Mouse (Mus musculus): Measurements from ENCODE around the gene Gm28557. TPM values are rescaled to one million over a fixed set of nuclear protein-coding genes. Genes with fewer than 3 reads are reported as not detected.
"Not testable (repeated sequence)": the region's sequence is repeated elsewhere in the genome, so short reads cannot be mapped to it uniquely, and the experiment has no call there.

Gm28557 gene
- polyA plus RNA-seq (2016; fragmentation: Nextera tagmentation; extraction: Ambion mirVana) = 2.1 TPM in 2 replicates

DNA sequence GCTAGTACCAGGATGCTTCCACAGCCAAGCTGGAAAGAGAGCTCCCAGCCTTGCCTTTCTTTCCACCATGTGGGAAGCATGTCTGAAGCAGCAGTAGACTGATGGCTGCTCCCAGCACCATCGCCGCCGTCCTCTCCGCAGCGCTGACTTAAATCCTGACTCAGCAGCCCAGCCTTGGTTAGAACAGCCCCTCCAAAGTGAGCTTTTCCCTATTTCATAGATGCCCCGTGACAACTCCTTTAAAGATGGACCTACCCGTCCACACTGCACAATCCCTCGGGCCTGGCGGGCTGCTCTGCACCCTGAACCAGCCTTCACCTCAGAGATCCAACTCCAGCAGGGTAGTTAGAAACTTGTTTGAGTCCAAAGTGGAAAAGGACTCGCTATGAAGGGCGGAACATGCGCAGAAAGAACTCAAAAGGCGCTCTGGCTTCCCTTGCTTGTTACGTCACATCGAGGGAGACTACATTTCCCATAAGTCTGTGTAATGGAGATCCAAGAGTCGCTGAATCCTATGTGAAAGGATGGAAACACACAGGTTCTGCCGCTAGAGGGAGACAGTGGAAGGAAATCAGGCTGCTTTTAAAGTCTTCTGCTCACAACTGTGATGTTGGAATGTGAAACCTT, at the start of gene Gm28557:
Gene Gm28557, minus strand, starts transcription at position 411 of the 627 bp plus-strand sequence.
- Histone ChIP-seq H3K27ac (ENCODE audit: poor library complexity, severe bottlenecking) (peak within 1 kb of the TSS; percentile 90), H3K4me1 (replicated peaks) (peaks cover 6% of the 10 kb centered on the region), H3K9me3 (replicated peaks) (no peaks in the 10 kb centered on the region), H3K36me3 (peaks cover 13% of the 10 kb centered on the region), H3K9ac (peak within 1 kb of the TSS; percentile 86), H3K4me2 (peak within 1 kb of the TSS; percentile 79), H3K27me3 (replicated peaks) (no peaks in the 10 kb centered on the region), H3K4me3 (peak within 1 kb of the TSS; percentile 72)
- ATAC-seq (ENCODE audit: insufficient number of reproducible peaks, low FRiP score) = peak; percentile 98
- under 1% methylated on average over 17 of the region's 17 CpGs for WGBS

GRCm38 (mm10) chr13:67128038-67128721, 19.8 kb upstream of the Gm28557 start:
- ATAC-seq (ENCODE audit: insufficient number of reproducible peaks, low FRiP score) = peak; percentile 87
- peak overlapping the region; percentile 7; the same call in 1 of the 2 replicates for H3K27ac ChIP-seq (ENCODE audit: poor library complexity, severe bottlenecking)
- WGBS = under 1% methylated on average over 18 of the region's 18 CpGs

DNA sequence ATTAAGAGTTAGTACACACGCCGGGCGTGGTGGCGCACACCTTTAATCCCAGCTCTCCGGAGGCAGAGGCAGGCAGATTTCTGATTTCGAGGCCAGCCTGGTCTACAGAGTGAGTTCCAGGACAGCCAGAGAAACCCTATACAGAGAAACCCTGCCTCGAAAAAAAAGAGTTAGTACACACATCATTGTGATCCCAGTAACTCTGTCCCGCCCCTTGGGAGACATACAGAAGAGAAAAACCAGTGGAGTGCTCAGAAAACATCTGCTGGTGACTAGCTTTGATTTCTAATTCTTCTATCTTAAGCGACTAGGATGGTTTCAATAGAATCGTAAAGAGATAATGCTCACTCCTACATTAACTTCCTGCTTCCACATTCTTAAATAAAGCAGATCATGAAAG, 19.1 kb upstream of the Gm28557 start:
- not testable (repeated sequence) for H3K27ac ChIP-seq (ENCODE audit: poor library complexity, severe bottlenecking); H3K36me3 ChIP-seq; H3K4me2 ChIP-seq; H3K27me3 ChIP-seq (replicated peaks); H3K9me3 ChIP-seq (replicated peaks); ATAC-seq (ENCODE audit: insufficient number of reproducible peaks, low FRiP score); H3K4me1 ChIP-seq (replicated peaks); H3K9ac ChIP-seq; H3K4me3 ChIP-seq
- WGBS = 73% methylated on average over 10 of the region's 10 CpGs

More at GRCm38 (mm10) chr13:67128038-67128721, 19.8 kb upstream of the Gm28557 start:
- H3K27me3 ChIP-seq (replicated peaks) = no peaks in the 10 kb centered on the region
- peak overlapping the region; percentile 69 for H3K4me3 ChIP-seq
- H3K9ac ChIP-seq = peak overlapping the region; percentile 81
- H3K36me3 ChIP-seq = no peaks in the 10 kb centered on the region
- H3K9me3 ChIP-seq (replicated peaks) = 0 out of 2 replicates have a peak, but pooled peaks cover 4% of the 10 kb centered on the region
- no peaks in the 10 kb centered on the region for H3K4me1 ChIP-seq (replicated peaks)
- peak overlapping the region; percentile 85 for H3K4me2 ChIP-seq

DNA sequence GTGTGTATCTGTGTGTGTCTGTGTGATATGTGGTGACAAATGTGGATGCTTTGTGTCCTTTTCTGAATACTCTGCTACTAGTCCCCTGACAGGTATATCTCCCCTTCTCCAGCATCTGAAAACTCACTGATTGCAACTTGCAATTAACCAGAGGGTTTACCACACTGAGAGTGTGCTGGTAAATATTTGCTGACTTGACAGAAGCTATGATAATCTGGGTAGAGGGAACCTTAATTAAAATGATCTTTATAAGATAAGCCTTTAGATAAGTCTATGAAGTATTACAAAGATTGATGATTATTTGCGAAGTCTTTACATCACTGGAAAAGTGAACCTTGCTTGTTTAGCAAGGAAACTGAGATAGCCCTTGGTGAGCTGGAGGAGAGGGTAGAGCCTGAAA, 16.1 kb upstream of the Gm28557 start:
- H3K4me3 ChIP-seq = no peak overlapping the region
- no peaks in the 10 kb centered on the region for H3K27me3 ChIP-seq (replicated peaks)
- ATAC-seq (ENCODE audit: insufficient number of reproducible peaks, low FRiP score) = no peak
- H3K9me3 ChIP-seq (replicated peaks) = 0 out of 2 replicates have a peak, but pooled peaks cover 4% of the 10 kb centered on the region
- no peak overlapping the region for H3K9ac ChIP-seq
- H3K27ac ChIP-seq (ENCODE audit: poor library complexity, severe bottlenecking) = no peak overlapping the region
- 72% methylated on average over 1 of the region's 1 CpGs for WGBS
- H3K4me1 ChIP-seq (replicated peaks) = no peaks in the 10 kb centered on the region
- no peaks in the 10 kb centered on the region for H3K36me3 ChIP-seq
- H3K4me2 ChIP-seq = no peak overlapping the region

DNA sequence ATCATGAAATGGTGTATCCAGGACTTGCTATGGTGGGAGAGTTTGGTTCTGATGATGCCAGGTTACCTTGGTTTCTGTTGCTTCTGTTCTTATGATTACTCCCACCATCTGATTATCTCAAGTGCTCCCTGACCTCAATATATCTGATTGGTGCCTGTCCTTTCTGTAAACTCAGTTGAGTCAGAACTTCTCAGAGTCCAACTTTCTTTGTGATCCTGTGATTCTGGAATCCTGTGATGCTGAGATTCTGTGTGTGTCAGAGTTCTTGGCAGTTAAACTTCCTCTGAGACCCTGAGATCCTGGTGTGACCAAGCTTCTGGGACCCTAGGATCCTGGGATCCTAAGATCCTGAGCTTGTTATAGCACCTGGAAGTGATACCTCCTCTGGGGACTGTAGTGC, 13.0 kb upstream of the Gm28557 start, which contains the start of gene Zfp759:
Gene Zfp759, plus strand, starts transcription at position 301 of the 400 bp plus-strand sequence.
- not testable (repeated sequence) for ATAC-seq (ENCODE audit: insufficient number of reproducible peaks, low FRiP score); H3K27me3 ChIP-seq (replicated peaks); H3K4me1 ChIP-seq (replicated peaks); H3K9me3 ChIP-seq (replicated peaks); H3K4me3 ChIP-seq; H3K4me2 ChIP-seq; H3K36me3 ChIP-seq; H3K9ac ChIP-seq; H3K27ac ChIP-seq (ENCODE audit: poor library complexity, severe bottlenecking)

DNA sequence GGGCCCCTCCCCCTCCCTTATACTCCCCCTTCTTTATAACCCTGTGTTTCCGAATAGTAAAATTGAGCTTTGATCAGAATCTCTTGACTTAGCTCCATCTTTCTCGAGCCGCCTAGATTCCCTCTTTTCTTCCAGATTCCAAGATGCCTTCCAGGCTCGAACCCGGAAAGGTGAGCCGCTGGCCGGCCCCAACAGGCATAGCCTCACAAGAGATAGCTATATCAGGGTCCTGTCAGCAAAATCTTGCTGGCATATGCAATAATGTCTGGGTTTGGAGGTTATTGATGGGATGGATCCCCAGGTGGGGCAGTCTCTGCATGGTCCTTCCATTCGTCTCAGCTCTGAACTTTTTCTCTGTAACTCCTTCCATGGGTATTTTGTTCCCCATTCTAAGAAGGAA, 7.8 kb upstream of the Gm28557 start, which contains the start of gene Rslcan18:
Gene Rslcan18, minus strand, starts transcription at position 101 of the 400 bp plus-strand sequence.
- not testable (repeated sequence) for H3K4me3 ChIP-seq; ATAC-seq (ENCODE audit: insufficient number of reproducible peaks, low FRiP score); H3K4me1 ChIP-seq (replicated peaks); H3K9me3 ChIP-seq (replicated peaks); H3K9ac ChIP-seq; H3K4me2 ChIP-seq; H3K27me3 ChIP-seq (replicated peaks); H3K36me3 ChIP-seq; H3K27ac ChIP-seq (ENCODE audit: poor library complexity, severe bottlenecking)
- 82% methylated on average over 8 of the region's 8 CpGs for WGBS

- no peaks in the 10 kb centered on the region for H3K9me3 ChIP-seq (replicated peaks)
- H3K36me3 ChIP-seq = no peaks in the 10 kb centered on the region
- H3K27me3 ChIP-seq (replicated peaks) = no peaks in the 10 kb centered on the region
- H3K4me1 ChIP-seq (replicated peaks) = no peaks in the 10 kb centered on the region
- 81% methylated on average over 2 of the region's 2 CpGs for WGBS
- no peak overlapping the region for H3K9ac ChIP-seq
- H3K27ac ChIP-seq (ENCODE audit: poor library complexity, severe bottlenecking) = no peak overlapping the region
- no peak for ATAC-seq (ENCODE audit: insufficient number of reproducible peaks, low FRiP score)
- no peak overlapping the region for H3K4me3 ChIP-seq
- H3K4me2 ChIP-seq = no peak overlapping the region
Measured at GRCm38 (mm10) chr13:67113287-67113686, 4.9 kb upstream of the Gm28557 start.

DNA sequence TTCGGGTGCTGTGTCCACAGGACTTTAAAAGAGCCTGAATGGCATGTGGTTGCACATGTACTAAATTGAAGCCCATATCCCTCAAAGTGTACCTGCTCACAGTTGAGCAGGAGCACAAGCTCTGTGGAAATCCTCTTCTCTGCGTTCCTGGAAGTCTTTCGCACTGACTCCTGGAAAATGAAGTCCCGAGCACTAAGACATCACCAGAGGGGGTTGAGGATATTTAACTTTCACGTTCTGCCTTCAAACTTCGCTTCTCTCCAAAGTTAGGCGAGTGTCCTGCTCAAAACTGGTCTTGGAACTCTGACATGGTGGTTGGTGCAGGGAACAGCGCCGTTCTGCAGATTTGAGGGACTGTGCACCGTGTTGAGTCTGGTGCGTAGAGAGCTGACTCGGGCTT, 3.7 kb upstream of the Gm28557 start:
- Histone ChIP-seq H3K27me3 (replicated peaks) (no peaks in the 10 kb centered on the region), H3K27ac (ENCODE audit: poor library complexity, severe bottlenecking) (no peak overlapping the region), H3K4me2 (no peak overlapping the region), H3K36me3 (no peaks in the 10 kb centered on the region), H3K4me3 (no peak overlapping the region), H3K4me1 (replicated peaks) (peaks cover 6% of the 10 kb centered on the region), H3K9ac (no peak overlapping the region), H3K9me3 (replicated peaks) (no peaks in the 10 kb centered on the region)
- ATAC-seq (ENCODE audit: insufficient number of reproducible peaks, low FRiP score) = no peak
- WGBS = 71% methylated on average over 12 of the region's 12 CpGs

GRCm38 (mm10) chr13:67108821-67109206, 410 bp upstream of the Gm28557 start:
- peak overlapping the region; percentile 47 for H3K4me2 ChIP-seq
- peak overlapping the region; percentile 72 for H3K4me3 ChIP-seq
- H3K27ac ChIP-seq (ENCODE audit: poor library complexity, severe bottlenecking) = no peak overlapping the region
- H3K9me3 ChIP-seq (replicated peaks) = no peaks in the 10 kb centered on the region
- WGBS = 4% methylated on average over 9 of the region's 9 CpGs
- H3K36me3 ChIP-seq = peaks cover 13% of the 10 kb centered on the region
- ATAC-seq (ENCODE audit: insufficient number of reproducible peaks, low FRiP score) = peak; percentile 58
- H3K9ac ChIP-seq = no peak overlapping the region
- peaks cover 6% of the 10 kb centered on the region for H3K4me1 ChIP-seq (replicated peaks)
- H3K27me3 ChIP-seq (replicated peaks) = no peaks in the 10 kb centered on the region

DNA sequence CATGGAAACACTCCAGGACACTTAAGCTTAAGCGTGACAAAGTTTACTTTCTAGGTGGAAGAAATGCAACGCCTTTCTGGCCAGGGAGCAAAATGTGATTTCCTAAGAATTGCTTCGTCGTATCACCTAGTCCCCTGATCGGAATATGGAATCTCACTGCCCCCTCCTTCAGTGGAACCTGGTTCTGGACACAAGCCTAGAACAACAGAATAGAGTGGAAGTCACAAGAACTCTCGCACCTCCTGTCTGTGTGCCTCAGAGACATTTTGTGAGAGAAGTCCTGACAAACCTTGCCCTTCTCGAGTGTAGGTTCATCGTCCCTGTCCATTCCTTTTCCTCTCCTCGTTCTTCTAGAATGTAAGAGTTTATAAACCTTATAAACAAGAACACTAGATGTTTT, 723 bp downstream of the Gm28557 start:
- Histone ChIP-seq H3K27ac (ENCODE audit: poor library complexity, severe bottlenecking) (peak overlapping the region; percentile 90), H3K4me3 (peak overlapping the region; percentile 72), H3K4me1 (replicated peaks) (peaks cover 6% of the 10 kb centered on the region), H3K36me3 (peaks cover 13% of the 10 kb centered on the region), H3K9ac (peak overlapping the region; percentile 86), H3K9me3 (replicated peaks) (no peaks in the 10 kb centered on the region), H3K4me2 (peak overlapping the region; percentile 79), H3K27me3 (replicated peaks) (no peaks in the 10 kb centered on the region)
- ATAC-seq (ENCODE audit: insufficient number of reproducible peaks, low FRiP score) = no peak
- 58% methylated on average over 9 of the region's 9 CpGs for WGBS

GRCm38 (mm10) chr13:67097876-67098275, 10.5 kb downstream of the Gm28557 start, which contains the start of gene Zfp708:
TSS of gene Zfp708 (minus strand) at chr13:67097976.
- no peak for ATAC-seq (ENCODE audit: insufficient number of reproducible peaks, low FRiP score)
- 87% methylated on average over 10 of the region's 10 CpGs for WGBS
- no peak within 1 kb of the TSS for H3K4me3 ChIP-seq
- no peak within 1 kb of the TSS for H3K27ac ChIP-seq (ENCODE audit: poor library complexity, severe bottlenecking)
- H3K27me3 ChIP-seq (replicated peaks) = no peaks in the 10 kb centered on the region
- no peak within 1 kb of the TSS for H3K9ac ChIP-seq
- H3K9me3 ChIP-seq (replicated peaks) = no peaks in the 10 kb centered on the region
- no peaks in the 10 kb centered on the region for H3K4me1 ChIP-seq (replicated peaks)
- H3K36me3 ChIP-seq = peaks cover 29% of the 10 kb centered on the region
- no peak within 1 kb of the TSS for H3K4me2 ChIP-seq

All from heart, embryonic 12.5 days (tissue).